Mouse (Mus musculus): Measurements from ENCODE around the gene Gm20388.
"Not testable (repeated sequence)": the region's sequence is repeated elsewhere in the genome, so short reads cannot be mapped to it uniquely, and the experiment has no call there.

The Gm20388 gene

DNA sequence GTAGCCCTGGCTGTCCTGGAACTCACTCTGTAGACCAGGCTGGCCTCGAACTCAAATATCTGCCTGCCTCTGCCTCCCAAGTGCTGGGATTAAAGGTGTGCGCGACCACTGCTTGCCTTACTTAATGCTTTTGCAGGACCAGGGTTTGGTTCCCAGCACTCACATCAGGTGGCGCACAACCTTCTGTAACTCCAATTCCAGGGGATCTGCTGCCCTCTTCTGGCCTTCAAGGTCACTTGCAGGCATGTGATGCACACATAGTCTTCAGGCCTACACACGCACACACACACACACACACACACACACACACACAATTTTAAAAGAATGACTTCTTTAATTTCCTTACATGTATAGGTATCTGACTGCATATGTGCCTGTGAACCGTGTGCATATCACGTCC, 3890.2 kb downstream of the Gm20388 start:
- DNase-seq (ENCODE audit: low read depth, low spot score): no peak

DNA sequence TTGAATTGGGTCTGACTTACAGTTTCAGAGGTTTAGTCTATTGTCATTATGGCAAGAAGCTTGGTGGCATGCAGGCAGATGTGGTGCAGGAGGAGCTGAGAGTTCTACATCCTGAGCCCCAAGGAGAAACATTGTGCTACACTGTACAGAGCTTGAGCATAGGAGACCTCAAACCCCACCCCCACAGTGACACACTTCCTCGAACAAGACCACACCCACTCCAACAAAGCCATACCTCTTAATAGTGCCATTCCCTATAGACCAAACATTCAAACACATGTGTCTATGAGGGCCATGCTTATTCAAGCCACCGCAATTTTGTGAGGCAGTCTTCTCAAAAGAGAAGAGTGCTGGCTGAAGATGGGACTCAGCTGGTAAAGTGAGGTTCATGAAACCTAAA, 3890.9 kb downstream of the Gm20388 start:
- no peak for DNase-seq (ENCODE audit: low read depth, low spot score)

DNA sequence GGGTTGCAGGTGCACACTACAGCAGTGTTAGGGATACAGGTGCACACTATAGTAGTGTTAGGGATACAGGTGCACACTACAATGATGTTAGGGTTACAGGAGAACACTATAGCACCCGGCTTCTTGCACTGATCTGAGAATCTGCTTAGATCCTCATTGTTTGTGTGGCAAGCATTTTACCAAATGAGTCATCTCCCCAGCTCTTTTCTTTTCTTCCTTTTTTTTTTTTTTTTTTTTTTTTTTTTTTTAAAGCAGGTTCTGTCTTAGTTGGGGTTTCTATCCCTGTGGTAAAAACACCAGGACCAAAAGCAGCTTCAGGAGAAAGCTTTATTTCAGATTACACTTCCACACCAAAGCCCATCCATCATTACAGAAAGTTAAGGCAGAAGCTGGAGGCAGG, 3893.0 kb downstream of the Gm20388 start:
- no peak for DNase-seq (ENCODE audit: low read depth, low spot score)

DNA sequence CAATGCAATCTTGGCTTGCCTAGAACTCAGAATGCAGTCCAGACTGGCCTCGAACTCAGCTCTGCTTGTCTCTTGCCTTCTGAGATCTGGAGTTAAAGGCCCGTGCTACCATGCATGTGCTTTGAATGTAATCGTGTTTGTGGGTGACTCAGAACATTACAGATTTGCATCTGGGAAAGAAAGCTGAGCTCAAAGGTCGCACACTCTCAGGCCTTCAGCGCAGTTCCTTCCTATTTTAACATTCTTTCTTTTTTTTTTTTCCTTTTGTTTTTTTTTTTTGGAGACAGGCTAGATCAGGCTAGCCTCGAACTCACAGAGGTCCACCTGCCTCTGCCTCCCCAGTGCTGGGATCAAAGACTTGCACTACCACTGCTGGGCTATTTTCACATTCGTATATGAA, 3893.9 kb downstream of the Gm20388 start:
- DNase-seq (ENCODE audit: low read depth, low spot score): peak; percentile 33

DNA sequence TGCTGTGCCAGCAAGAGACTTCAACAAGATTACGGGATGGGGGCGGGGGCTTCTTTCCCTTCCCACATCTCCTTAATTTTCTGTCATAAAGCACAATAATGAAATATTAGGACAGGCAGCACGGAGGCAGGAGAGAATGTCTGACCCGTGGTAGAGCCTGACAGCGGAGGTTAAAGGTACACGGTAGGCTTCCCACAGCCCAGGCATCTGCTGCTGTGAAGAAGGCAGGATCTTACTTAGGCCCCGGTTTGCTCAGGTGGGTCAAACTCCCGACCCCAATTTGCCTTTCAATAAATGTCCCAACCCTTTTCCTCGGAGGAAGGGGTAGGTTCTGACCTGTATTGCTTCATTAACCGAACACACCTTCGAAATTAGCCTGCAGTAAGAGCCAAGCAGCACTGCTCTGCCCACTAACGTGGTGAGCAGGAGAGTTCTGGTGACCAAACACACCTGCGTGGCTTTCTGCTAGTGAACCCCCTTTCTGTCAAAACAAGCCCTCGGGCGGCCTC, 3894.6 kb downstream of the Gm20388 start:
- no peak for DNase-seq (ENCODE audit: low read depth, low spot score)

DNA sequence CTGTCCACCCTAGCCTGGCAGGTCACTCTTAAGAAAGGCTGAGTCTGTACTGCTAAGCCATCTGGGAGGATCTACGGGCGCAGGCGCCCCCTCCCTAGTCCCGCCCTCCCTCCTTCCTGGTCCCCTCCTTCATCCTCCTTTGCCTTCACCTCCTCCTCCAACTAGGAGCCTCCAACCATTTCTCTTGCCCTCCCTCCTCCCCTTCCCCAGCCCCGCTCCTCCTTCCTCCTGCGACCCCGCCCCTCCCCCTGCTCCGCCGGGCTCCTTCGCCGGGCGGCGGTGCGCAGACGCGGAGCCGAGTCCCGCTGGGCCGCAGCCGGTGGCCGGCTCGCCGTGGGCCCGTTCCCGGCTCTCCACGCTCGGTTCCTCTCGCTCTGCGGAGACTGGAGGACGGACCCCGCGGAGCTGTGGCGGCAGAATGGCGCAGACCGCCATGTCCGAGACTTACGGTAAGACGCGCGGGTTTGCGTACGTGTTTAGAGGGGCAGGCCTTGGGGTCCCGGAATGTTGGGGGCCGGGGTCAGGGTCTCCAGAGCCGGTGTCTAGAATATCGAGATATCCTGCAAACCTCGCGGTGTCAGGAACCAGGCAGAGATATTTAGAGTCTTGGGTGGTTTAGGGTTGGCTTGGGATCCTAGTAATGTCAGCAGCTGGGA, 3895.2 kb downstream of the Gm20388 start, which contains the start of gene Rab4a:
Rab4a (plus strand) TSS at position 268 of the 656 bp plus-strand sequence.
- peak; percentile 73 for DNase-seq (ENCODE audit: low read depth, low spot score)

DNA sequence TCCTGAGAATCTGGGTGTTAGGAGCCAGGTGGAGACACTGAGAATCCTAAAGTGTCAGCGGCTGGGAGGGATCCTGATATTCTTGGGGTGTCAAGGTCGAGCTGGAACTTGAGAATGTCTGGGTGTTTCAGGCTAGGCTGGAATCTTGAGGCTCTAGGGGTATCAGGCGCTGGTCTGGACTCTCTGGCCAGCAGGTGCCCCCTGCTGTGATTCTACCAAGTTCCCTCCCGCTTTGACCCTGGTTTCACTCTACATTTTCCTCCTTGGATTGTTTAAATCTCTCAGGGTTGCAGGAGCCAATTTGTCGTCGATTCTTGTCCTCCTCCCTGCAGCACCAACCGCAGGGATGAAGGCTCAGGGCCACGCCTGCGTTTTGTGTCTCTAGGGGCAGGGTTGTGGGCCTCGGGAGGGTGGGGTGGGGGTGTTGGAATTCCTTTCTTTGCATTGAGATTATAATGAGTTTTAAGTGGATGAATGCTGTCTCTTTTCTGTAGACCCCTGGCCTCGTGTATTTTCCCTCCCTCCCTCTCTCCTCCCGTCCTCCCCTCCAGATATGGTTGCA, 3895.8 kb downstream of the Gm20388 start:
- DNase-seq (ENCODE audit: low read depth, low spot score): no peak

DNA sequence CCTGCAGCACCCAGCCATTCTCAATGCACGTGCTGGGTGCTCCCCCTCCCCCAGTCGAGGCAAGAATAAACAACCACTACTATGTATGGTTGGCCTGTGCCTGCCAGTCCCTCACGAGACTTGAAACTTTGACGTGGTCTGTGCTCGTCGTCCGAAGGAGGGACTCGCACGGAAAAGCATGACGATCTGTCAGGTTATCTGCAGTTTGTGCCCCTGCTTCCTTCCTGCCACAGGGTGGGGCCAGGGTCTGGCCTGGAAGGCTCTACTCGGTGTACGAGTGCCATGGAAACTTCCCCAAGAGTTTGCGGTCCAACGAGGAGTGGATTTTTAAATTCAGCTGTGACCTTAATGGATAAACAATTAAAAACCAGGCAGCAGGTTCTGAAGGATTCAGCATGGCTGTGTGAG, 3896.4 kb downstream of the Gm20388 start:
- DNase-seq (ENCODE audit: low read depth, low spot score): peak; percentile 80

DNA sequence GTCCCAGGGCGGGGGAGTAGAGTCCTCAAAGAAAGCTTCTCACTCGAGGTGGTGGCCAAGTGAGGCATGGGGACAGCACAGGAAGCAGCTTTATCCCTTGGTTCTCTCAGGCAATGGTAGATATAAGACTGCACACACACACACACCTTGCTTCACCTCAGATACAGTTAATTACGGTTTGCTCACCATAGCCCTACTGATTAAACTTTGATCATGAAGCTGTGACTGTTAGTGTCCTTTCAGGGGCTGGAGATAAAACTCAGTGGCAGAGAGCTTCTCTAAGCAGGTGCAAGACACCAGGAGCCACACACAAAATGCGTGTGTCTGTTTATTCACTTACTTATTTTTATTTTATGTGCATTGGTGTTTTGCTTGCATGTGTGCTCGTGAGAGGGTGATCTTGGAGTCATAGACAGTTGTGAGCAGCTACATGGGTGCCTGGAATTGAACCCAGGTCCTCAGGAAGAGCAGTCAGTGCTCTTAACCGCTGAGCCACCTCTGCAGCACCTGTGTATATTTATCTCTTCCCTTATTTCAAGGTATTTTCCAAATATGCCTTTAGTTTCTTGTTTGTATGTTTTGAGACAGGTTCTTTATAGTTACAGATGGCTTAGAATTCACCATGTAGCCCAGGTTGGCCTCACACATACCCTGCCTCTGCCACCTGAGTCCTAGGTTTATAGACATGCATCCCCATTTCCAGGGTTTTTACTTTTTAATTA, 3897.4 kb downstream of the Gm20388 start:
- DNase-seq (ENCODE audit: low read depth, low spot score): no peak

DNA sequence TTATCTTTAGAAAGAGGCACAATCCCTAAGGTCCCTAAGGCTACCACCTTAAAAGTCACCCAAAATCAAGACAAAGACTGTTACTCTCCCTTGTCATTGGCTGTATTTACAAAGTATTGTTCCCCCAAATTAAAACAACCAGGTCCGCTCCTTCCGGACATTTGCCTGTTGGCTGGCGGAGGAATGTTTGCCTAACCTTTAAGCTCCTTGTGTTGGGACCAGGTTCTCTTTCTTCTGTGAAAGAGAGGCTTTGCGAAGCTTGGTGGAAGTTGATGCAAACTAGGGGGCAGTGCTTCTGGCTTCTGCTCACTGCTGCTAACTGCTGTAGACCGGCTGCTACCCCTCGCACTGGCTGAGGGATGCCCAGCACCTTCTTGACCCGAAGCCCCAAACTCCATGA, 3898.0 kb downstream of the Gm20388 start:
- no peak for DNase-seq (ENCODE audit: low read depth, low spot score)

DNA sequence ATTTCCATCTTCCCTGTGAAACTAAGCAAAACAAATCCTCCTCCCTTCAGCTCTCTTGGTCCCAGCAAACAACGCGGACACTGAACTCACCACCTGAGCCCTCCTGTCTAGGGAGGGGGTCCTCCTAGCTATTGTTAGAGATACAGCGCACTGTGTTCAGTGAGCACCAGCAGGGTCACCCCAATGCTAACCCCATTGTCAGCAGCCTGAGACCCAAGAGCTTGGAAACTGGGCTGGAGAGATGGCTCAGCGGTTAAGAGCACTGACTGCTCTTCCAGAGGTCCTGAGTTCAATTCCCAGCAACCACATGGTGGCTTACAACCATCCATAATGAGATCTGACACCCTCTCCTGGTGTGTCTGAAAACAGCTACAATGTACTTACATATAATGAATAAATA, 3898.7 kb downstream of the Gm20388 start:
- not testable (repeated sequence) for DNase-seq (ENCODE audit: low read depth, low spot score)

DNA sequence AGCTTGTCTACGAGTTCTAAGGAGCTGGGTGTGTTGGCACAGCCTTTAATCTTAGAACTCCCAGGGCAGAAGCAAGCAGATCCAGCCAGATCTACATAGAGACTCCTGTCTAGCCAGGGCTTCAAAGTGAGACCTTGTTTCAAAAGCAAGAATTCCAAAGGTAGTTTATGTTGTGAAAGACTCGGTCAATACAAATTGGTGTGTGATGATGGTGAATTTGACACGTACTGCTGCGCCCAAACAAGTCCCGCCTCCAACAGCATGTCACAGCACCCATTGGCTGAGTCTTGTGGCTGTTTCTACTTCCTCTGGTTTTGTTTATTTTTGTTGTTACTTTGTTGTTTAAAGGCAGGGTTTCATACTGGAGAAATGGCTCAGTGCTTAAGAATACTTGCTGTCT, 3901.6 kb downstream of the Gm20388 start:
- DNase-seq (ENCODE audit: low read depth, low spot score): no peak

DNA sequence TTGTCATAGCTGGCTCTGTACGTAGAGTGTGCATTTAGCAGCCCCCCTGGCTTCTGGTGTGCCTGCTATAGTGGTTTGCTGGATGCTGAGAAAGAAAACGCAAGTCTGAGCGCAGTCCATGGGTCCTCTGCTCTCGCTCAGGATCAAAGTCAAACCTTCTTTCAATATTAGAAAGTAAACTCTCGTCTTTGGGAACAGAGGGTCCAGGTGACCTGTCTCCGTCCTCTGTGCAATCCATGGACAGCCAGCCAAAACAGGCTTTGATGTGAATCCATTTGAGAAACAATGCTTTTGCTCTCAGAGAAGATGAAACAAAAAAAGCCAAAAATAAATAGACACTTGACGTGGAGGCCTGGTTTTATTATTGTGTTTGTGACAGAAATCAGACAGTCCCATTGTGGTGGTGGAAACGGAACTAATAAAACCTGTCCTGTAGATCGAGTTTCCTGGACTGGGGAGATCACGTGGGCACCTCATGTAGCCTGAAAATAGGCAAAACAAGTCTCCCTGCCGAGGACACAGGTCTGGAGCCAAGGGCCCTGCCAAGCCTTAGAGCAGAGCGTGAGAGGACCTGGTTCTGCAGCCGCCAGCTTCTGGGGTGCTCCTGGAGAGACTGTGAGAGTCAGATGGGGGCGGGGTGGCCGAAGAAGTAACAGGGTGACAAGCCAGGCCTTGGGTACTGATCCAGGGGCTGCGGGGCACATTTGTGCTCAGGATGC, 3902.7 kb downstream of the Gm20388 start:
- DNase-seq (ENCODE audit: low read depth, low spot score): no peak

DNA sequence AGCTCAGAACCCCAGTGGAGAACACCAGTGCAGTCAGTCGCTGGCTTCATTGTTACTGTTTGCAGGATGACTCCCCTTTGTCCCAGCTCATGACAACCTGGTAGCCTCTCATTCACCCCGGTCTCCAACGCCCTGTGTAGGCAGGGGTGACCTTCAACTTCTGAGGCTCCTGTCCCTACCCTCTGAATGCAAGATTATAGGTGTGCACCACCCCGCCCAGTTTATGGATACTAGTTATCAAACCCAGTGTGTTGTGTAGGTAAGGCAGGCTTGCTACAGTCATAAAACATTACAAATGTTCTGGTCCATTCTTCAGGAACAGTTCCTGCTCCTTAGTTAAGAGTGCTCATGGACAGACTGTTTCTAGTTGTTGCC, 3903.2 kb downstream of the Gm20388 start:
- no peak for DNase-seq (ENCODE audit: low read depth, low spot score)

DNA sequence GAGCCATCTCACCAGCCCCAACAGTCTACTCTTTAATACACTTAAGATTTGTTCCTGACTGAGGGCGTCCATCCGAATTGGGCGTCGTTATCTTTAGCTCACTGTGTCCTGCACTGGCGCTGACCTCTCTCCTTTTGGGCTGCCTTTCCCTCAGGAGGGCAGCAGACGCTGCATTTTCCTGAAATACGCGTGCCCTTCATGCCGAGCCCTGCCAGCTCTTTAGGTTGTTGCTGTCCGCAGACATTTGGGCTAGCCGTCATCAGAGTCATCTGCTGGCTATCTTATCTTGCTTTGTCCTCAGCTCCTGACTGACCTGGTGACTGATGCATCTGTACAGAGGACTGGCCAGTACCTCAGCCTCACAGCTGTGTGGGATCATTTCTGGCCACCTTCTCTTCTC, 3904.7 kb downstream of the Gm20388 start:
- no peak for DNase-seq (ENCODE audit: low read depth, low spot score)

DNA sequence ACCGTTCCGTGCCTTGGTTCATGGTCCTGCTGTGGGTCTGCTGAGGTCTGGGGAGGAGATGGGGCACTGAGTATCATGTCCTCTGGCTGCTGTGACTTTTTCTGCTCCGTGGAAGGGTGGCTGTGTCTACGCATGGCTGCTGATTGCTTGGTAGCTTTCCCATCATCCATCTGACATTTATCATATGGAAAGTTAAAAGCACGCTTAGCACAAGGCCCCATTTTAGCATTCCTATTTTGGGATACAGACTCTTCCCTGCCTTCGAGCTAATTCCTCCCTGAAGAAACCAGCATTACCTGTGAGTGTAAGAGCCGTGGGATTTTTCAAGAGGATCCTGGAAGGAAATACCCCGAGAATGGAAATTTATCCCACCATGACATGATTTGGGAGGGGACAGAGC, 3906.3 kb downstream of the Gm20388 start:
- DNase-seq (ENCODE audit: low read depth, low spot score): no peak

DNA sequence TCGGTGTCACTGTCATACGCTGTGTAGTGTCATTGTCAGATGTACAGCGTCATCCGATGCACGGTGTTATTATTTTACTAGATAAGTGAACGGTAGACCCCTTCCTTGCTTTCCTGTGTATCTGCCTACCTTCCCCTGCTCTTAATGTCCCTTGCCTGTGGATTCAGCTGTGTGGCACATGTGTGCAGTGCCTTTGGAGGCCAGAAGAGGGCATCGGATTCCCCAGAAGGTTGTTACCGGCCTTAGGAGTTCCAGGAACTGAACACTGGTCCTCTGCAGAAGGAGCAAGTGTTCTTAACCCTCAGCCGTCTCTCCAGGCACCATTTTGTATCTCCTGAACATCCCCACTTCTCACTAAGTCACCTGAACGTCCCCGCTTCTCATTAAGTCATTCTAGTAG, 3907.1 kb downstream of the Gm20388 start:
- DNase-seq (ENCODE audit: low read depth, low spot score): no peak

DNA sequence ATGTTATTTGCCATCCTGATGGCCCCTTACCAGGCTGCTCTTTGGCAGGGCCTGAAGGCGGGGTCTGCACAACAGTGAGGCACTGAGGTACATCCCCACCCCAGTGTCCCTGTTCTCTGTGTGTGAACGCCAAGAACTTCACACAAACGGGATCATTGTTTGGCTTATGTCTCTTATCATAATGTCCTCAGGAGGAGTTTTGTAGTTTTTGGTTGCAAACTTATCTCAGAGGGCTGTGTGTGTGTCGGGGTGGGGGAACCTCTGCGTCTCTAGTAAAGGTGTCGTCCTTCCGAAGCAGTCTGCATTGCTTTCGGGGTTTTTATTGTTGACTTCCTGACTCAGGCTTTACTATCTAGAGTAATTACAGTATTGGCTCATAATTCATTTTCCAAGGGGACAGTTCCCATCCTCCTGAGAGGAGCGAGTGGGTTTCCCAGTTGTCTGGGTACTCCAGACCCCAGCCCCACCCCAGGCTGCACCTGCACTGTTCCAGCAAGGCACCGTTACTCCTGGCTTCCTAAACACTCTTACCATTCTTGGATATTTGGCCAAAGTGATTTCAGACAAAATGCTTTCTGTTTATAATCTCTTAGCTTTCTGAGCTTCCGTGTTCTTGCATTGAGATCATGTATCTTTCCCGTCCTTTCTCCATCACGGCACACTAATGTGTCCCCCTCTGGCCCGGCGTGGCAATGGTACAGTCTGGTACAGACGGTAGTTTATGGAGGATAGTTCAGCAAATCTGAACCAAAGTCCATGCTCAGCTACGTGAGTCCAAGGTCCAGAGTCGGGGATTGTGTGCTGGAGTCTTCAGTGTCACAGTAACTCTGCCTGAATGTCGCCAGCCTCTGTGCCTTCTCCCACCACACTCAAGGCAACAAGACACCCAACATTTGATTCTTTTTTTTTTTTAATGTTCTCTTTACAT, 3909.3 kb downstream of the Gm20388 start:
- DNase-seq (ENCODE audit: low read depth, low spot score): no peak

DNA sequence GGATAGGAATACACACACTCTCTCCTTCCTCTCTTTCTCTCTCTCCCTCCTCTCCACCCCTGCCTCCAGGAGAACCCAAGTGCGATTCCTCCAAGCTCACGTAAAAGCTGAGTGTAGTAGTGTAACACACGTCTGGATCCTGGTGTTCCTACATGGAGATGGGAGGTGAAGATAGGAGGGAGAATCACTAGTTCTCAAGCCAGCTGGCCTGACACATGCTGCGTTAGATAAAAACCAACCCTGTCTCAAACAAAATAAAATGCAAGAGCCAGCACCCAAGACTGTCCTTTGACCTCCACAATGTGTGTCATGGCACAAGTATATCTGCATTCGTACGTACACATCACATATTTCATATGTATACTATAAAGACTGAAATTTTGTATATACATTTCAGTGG, 3910.1 kb downstream of the Gm20388 start:
- DNase-seq (ENCODE audit: low read depth, low spot score): no peak

DNA sequence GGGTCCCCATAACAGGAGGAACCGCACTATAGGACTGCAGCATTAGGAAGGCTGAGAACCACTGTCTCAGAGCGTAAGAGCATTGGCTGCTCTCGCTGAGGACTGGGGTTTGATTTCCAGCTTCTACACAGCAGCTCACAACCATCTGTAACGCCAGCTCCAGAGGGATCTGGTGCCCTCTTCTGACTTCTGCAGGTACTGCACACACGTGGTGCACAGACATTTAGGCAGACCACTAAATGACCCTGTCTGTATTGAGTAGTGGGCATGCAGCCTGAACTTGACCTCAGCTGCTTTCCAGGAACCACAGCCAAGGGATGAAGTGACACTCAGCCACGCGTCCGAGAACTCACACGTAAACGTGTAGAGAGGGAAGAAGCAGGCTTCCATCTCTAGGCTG, 3912.5 kb downstream of the Gm20388 start:
- no peak for DNase-seq (ENCODE audit: low read depth, low spot score)

DNA sequence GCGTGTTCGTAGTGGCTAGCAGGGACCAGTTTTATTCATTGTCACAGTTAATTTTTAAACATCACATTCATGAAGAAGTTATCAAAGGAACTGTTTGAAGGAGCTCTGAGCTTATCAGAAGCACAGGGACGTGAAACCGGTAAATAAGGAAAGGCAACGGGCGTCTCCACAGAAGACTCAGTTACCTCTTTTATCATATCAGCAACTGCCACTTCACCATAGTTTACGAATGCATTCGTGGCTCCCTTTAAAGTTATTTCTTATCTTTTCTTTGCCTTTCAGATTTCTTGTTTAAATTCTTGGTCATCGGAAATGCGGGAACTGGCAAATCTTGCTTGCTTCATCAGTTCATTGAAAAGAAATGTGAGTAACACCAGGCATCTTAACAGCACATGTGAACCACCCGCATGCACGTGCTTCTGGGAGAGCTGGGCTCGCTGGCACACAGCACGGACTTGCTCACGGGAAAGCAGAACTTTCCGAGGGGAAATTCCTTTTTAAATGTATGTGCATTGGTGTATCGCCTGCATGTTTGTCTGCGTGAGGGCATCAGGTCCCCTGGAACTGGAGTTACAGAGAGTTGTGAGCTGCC, 3913.0 kb downstream of the Gm20388 start:
- no peak for DNase-seq (ENCODE audit: low read depth, low spot score)

Data from CD4-positive helper T cell, adult 2 months (primary cell).